Mouse (Mus musculus): Measurements from ENCODE around the gene Ogg1. TPM values are rescaled to one million over a fixed set of nuclear protein-coding genes. Genes with fewer than 3 reads are reported as not detected.

The Ogg1 gene
- polyA plus RNA-seq (2012; rRNA removed) = 16.4 and 19.4 TPM in 2 replicates

DNA sequence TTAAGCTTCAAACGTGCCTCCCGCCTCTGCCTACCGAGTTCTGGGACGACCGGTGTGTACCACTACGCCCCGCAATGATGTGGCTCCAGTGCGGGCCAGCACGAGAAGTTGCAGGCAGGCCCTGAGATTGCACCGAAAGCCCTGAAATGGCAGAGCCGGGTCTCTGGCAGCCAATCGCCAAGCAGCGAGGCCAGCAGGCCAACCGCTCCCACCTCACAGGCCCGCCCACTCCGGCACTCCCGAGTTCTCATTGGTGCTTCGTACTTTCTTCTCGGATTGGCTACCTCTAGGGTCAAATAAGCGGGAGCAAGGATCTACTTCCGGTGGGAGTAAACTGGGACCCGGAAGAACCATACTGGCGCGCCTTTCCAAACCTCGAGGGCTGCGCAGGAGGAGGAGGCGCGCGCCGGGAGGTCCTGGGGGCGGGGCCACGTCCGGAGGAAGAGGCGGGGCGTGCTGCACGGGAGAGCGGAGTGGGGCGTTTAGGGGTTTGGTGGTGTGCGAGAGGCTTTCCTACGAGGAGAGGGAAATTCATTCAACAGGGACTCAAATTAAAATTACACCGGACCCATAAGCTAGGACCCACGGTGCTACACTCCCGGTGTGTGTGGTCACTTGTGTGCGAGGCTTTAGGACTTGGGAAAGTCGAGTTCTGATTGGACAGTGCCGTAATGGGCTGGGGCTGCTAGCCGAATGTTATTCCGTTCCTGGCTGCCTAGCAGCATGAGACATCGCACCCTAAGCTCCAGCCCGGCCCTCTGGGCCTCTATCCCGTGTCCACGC lies at the start of gene Ogg1:
Gene Ogg1, plus strand, starts transcription at position 440 of the 783 bp plus-strand sequence.
- Histone ChIP-seq H3K4me1 (ENCODE audit: control insufficient read depth, insufficient read depth, low read length) (no peaks in the 10 kb centered on the region; the same call in 1 of the 2 replicates), H3K4me3 (ENCODE audit: insufficient read depth, low read depth, low read length) (peak within 1 kb of the TSS; percentile 80), H3K27me3 (replicated peaks; ENCODE audit: control insufficient read depth, insufficient read depth, low read length) (no peaks in the 10 kb centered on the region), H3K27ac (ENCODE audit: insufficient read depth, low read depth, low read length) (peak within 1 kb of the TSS; percentile 78), H3K36me3 (ENCODE audit: control insufficient read depth, insufficient read depth, low read length) (peaks cover 2% of the 10 kb centered on the region; the same call in 1 of the 2 replicates)
- DNase-seq = peak; percentile 100
- under 1% methylated on average over 52 of the region's 52 CpGs for WGBS
- no peak for TF ChIP-seq CTCF (conservative IDR thresholded peaks at IDR 0.05; ENCODE audit: insufficient read depth, insufficient read length, low read depth, low read length)
- peak; percentile 94 for TF ChIP-seq POLR2A (IDR thresholded peaks at IDR 0.05; ENCODE audit: low read depth, low read length)

DNA sequence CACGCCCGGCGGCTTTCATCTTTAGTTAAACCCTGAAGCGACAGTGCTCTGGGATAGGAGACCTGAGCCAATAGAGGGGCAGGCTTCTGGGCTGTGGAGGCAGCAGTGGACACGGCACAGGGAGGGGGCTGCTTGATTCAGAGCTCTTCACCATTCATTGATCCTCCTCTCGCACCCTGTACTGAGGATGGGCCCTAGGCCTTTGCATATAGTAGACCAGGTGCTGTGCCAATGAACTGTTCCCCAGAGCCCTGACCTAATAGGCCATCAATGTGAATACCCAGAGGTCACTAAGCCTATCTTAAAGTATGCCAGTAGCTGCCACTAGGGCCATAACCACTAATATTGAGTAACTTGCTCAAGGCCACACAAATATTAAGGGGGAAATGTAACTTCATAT lies 45.1 kb upstream of the Ogg1 start:
- H3K4me1 ChIP-seq (ENCODE audit: control insufficient read depth, insufficient read depth, low read length) = no peaks in the 10 kb centered on the region
- H3K27ac ChIP-seq (ENCODE audit: insufficient read depth, low read depth, low read length) = no peak overlapping the region
- no peak for DNase-seq
- H3K4me3 ChIP-seq (ENCODE audit: insufficient read depth, low read depth, low read length) = no peak overlapping the region
- 0 out of 2 replicates have a peak, but pooled peaks cover 1% of the 10 kb centered on the region for H3K36me3 ChIP-seq (ENCODE audit: control insufficient read depth, insufficient read depth, low read length)
- TF ChIP-seq POLR2A (IDR thresholded peaks at IDR 0.05; ENCODE audit: low read depth, low read length) (no peak), CTCF (conservative IDR thresholded peaks at IDR 0.05; ENCODE audit: insufficient read depth, insufficient read length, low read depth, low read length) (no peak)
- H3K27me3 ChIP-seq (replicated peaks; ENCODE audit: control insufficient read depth, insufficient read depth, low read length) = no peaks in the 10 kb centered on the region
- 75% methylated on average over 6 of the region's 6 CpGs for WGBS

DNA sequence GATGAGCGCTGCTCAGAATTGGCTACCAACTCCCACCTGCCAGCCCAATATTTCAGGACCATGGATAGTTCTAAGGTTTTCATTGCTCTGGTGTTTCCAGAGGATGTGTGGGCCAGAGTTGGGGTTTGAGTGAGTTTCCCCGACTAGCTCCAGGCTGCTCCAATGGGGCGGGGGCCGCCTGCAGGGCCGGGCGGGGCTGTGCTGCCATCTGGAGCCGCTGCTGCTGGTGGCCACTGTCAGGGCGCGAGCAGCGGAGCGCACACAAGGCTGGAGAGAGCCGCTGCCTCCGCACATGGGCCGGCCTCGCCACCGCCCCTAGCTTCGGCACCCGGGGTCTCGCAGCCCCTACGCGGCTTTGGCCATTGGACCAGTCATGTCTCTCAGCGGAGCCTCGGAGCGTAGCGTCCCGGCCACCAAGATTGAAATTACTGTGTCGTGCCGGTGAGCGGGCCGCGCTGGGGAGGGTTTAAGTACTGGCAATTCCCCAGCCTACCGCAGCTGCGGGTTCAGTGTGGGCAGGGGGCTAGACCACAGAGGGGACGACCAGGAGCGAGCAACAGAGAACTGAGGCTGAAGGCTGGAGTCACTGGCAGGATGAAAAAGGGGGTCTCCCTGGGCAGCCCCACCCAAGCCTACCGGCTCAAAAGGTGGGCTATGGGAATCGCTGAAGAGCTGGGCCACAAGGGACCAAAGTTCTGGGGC lies 44.5 kb upstream of the Ogg1 start, which contains the start of gene Cpne9:
Gene Cpne9, plus strand, starts transcription at position 207 of the 702 bp plus-strand sequence.
- 2% methylated on average over 37 of the region's 37 CpGs for WGBS
- TF ChIP-seq CTCF (conservative IDR thresholded peaks at IDR 0.05; ENCODE audit: insufficient read depth, insufficient read length, low read depth, low read length) (no peak), POLR2A (IDR thresholded peaks at IDR 0.05; ENCODE audit: low read depth, low read length) (no peak)
- Histone ChIP-seq H3K36me3 (ENCODE audit: control insufficient read depth, insufficient read depth, low read length) (0 out of 2 replicates have a peak, but pooled peaks cover 1% of the 10 kb centered on the region), H3K4me3 (ENCODE audit: insufficient read depth, low read depth, low read length) (no peak within 1 kb of the TSS), H3K27me3 (replicated peaks; ENCODE audit: control insufficient read depth, insufficient read depth, low read length) (no peaks in the 10 kb centered on the region), H3K27ac (ENCODE audit: insufficient read depth, low read depth, low read length) (no peak within 1 kb of the TSS), H3K4me1 (ENCODE audit: control insufficient read depth, insufficient read depth, low read length) (no peaks in the 10 kb centered on the region)
- peak; percentile 24 for DNase-seq

DNA sequence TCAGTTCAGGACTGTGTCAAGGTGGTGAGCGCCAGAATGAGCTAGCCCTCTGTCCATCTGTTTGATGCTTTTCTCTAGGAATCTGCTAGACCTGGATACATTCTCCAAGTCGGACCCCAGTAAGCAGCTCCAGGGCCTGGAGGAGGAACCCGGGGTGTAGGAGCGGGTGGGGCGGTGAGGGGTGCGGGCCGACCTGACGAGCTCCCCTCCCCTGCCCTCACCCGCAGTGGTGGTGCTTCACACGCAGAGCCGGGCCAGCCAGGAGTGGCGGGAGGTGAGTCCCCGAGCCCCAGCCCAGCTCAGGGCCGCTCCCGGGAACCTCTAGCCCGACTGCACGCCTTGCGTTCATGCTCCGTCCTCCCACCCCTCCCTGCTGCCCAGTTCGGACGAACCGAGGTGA lies 43.8 kb upstream of the Ogg1 start:
- no peaks in the 10 kb centered on the region for H3K4me1 ChIP-seq (ENCODE audit: control insufficient read depth, insufficient read depth, low read length)
- H3K4me3 ChIP-seq (ENCODE audit: insufficient read depth, low read depth, low read length) = no peak overlapping the region
- DNase-seq = no peak

GRCm38 (mm10) chr6:113283500-113283899 lies 43.3 kb upstream of the Ogg1 start:
- no peak for DNase-seq
- Histone ChIP-seq H3K27me3 (replicated peaks; ENCODE audit: control insufficient read depth, insufficient read depth, low read length) (no peaks in the 10 kb centered on the region), H3K27ac (ENCODE audit: insufficient read depth, low read depth, low read length) (no peak overlapping the region), H3K36me3 (ENCODE audit: control insufficient read depth, insufficient read depth, low read length) (no peaks in the 10 kb centered on the region), H3K4me1 (ENCODE audit: control insufficient read depth, insufficient read depth, low read length) (no peaks in the 10 kb centered on the region), H3K4me3 (ENCODE audit: insufficient read depth, low read depth, low read length) (no peak overlapping the region)
- 7% methylated on average over 6 of the region's 6 CpGs for WGBS
- no peak for TF ChIP-seq POLR2A (IDR thresholded peaks at IDR 0.05; ENCODE audit: low read depth, low read length)
- no peak for TF ChIP-seq CTCF (conservative IDR thresholded peaks at IDR 0.05; ENCODE audit: insufficient read depth, insufficient read length, low read depth, low read length)

More for the DNA sequence above, 43.8 kb upstream of the Ogg1 start:
- H3K27ac ChIP-seq (ENCODE audit: insufficient read depth, low read depth, low read length) = no peak overlapping the region
- no peaks in the 10 kb centered on the region for H3K27me3 ChIP-seq (replicated peaks; ENCODE audit: control insufficient read depth, insufficient read depth, low read length)
- 0 out of 2 replicates have a peak, but pooled peaks cover 1% of the 10 kb centered on the region for H3K36me3 ChIP-seq (ENCODE audit: control insufficient read depth, insufficient read depth, low read length)
- 3% methylated on average over 22 of the region's 22 CpGs for WGBS
- TF ChIP-seq CTCF (conservative IDR thresholded peaks at IDR 0.05; ENCODE audit: insufficient read depth, insufficient read length, low read depth, low read length) (no peak), POLR2A (IDR thresholded peaks at IDR 0.05; ENCODE audit: low read depth, low read length) (no peak)

DNA sequence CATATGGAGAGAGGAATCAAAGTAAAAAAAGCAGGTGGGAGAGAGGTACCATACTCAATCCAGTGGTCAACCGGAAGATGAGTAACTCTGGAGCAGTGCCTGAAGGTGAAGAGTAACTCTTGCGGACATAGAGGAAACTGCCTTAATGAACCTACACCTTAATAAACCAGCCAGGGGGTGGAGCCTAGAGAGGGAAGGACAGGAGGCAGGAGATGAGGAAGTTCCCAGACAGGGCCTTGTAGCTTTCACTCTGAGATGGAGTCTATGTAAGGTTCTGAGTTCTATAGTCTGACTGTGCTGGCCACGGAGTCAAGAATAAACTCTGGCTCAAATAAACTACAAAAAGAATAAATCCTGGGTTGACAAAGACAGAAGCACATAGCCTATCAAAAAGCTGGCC lies 41.8 kb upstream of the Ogg1 start:
- TF ChIP-seq POLR2A (IDR thresholded peaks at IDR 0.05; ENCODE audit: low read depth, low read length) (no peak), CTCF (conservative IDR thresholded peaks at IDR 0.05; ENCODE audit: insufficient read depth, insufficient read length, low read depth, low read length) (no peak)
- 69% methylated on average over 3 of the region's 3 CpGs for WGBS
- no peaks in the 10 kb centered on the region for H3K36me3 ChIP-seq (ENCODE audit: control insufficient read depth, insufficient read depth, low read length)
- H3K4me1 ChIP-seq (ENCODE audit: control insufficient read depth, insufficient read depth, low read length) = no peaks in the 10 kb centered on the region
- no peak for DNase-seq
- no peaks in the 10 kb centered on the region for H3K27me3 ChIP-seq (replicated peaks; ENCODE audit: control insufficient read depth, insufficient read depth, low read length)
- H3K27ac ChIP-seq (ENCODE audit: insufficient read depth, low read depth, low read length) = no peak overlapping the region
- no peak overlapping the region for H3K4me3 ChIP-seq (ENCODE audit: insufficient read depth, low read depth, low read length)

- DNase-seq = no peak
- Histone ChIP-seq H3K4me3 (ENCODE audit: insufficient read depth, low read depth, low read length) (no peak overlapping the region), H3K27ac (ENCODE audit: insufficient read depth, low read depth, low read length) (no peak overlapping the region), H3K4me1 (ENCODE audit: control insufficient read depth, insufficient read depth, low read length) (no peaks in the 10 kb centered on the region), H3K27me3 (replicated peaks; ENCODE audit: control insufficient read depth, insufficient read depth, low read length) (no peaks in the 10 kb centered on the region), H3K36me3 (ENCODE audit: control insufficient read depth, insufficient read depth, low read length) (no peaks in the 10 kb centered on the region)
- 77% methylated on average over 1 of the region's 1 CpGs for WGBS
- TF ChIP-seq CTCF (conservative IDR thresholded peaks at IDR 0.05; ENCODE audit: insufficient read depth, insufficient read length, low read depth, low read length) (no peak), POLR2A (IDR thresholded peaks at IDR 0.05; ENCODE audit: low read depth, low read length) (no peak)
Measured at GRCm38 (mm10) chr6:113286316-113286715, 40.5 kb upstream of the Ogg1 start.
